8 mouse cellular contexts compared by ENCODE assay signal in the genomic region with DNA sequence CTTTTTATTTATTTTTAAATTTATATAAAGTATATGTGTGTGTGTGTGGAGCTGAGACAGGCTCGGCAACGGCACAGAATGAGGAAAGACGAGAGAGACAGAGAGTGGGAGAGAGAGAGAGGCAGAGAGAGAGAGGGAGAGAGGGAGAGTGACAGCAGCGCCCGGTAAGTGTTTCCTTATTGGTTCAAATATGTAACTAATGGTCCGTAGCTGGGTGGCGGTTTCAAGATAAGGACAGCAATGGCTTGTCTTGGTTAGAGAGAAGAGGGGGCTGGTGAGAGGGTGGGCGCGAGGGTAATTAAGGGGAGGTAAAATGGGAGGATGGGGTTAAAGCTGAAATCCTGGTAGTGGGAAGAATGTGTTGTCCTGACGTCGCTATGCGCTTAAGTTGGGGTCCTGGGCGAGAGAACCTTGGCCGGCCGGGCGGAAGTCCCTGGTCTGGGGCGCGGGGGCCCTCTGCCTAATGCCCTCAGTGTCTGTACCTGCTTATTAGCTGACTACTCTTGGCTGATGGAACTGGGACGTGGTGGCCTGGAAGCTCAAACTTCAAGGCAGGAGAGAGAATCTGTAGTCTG. TPM values are rescaled to one million over a fixed set of nuclear protein-coding genes. Genes with fewer than 3 reads are reported as not detected.
DNase-seq lines count a peak whose midpoint lies in the region; ATAC-seq and TF ChIP-seq lines count a peak whose summit lies in the region.
"Had no signal": no experiment of that assay in that cellular context is flagged by ENCODE, and none has a peak within 500 bp of the region (broad histone marks: within the 10 kb centered on the region; RNA-seq: fewer than 3 reads in every experiment).

No protein-coding gene starts in this region.

- peak overlapping the region; percentile 78 for H3K4me3 ChIP-seq in testis, adult 2 months (ENCODE audit: control insufficient read depth, low read depth, low read length)
- H3K4me3 ChIP-seq in forebrain, embryonic 12.5 days (replicated peaks), result peak overlapping the region; percentile 29; the same call in 1 of the 2 replicates
- peak overlapping the region; percentile 39 for H3K4me3 ChIP-seq in liver, embryonic 11.5 days (ENCODE audit: low read depth, low read length)

- peak overlapping the region; percentile 47 for H3K4me2 ChIP-seq in forebrain, embryonic 12.5 days
- H3K4me2 ChIP-seq in liver, embryonic 11.5 days, result peak overlapping the region; percentile 71

- peak overlapping the region; percentile 82 for H3K27ac ChIP-seq in testis, adult 2 months (ENCODE audit: control insufficient read depth, insufficient read depth, low read depth, low read length)
- no peak overlapping the region for H3K27ac ChIP-seq in forebrain, embryonic 12.5 days
- no peak overlapping the region for H3K27ac ChIP-seq in liver, embryonic 11.5 days (ENCODE audit: low read depth, low read length)

- WGBS in forebrain, embryonic 12.5 days, result under 1% methylated on average over 19 of the region's 19 CpGs
- under 1% methylated on average over 19 of the region's 19 CpGs for WGBS in liver, embryonic 11.5 days

- peak; percentile 33; the same call in 1 of the 2 replicates for ATAC-seq in forebrain, embryonic 12.5 days (ENCODE audit: low FRiP score)
- ATAC-seq in liver, embryonic 11.5 days (replicated peaks; ENCODE audit: low FRiP score), result 0 out of 2 replicates have a peak, but pooled peaks have one; percentile 19

- peaks cover 12% of the 10 kb centered on the region for H3K27me3 ChIP-seq in testis, adult 2 months (ENCODE audit: control insufficient read depth, insufficient read depth, low read length)
- H3K27me3 ChIP-seq in forebrain, embryonic 12.5 days, result peaks cover 98% of the 10 kb centered on the region
- H3K27me3 ChIP-seq in liver, embryonic 11.5 days (replicated peaks; ENCODE audit: control insufficient read depth, insufficient read depth, low read length), result peaks cover 99% of the 10 kb centered on the region

- no peaks in the 10 kb centered on the region for H3K9me3 ChIP-seq in forebrain, embryonic 12.5 days
- H3K9me3 ChIP-seq in liver, embryonic 11.5 days (ENCODE audit: control insufficient read depth, low read length), result no peaks in the 10 kb centered on the region

- no peaks in the 10 kb centered on the region for H3K36me3 ChIP-seq in testis, adult 2 months (ENCODE audit: control insufficient read depth, insufficient read depth, low read length)
- no peaks in the 10 kb centered on the region for H3K36me3 ChIP-seq in forebrain, embryonic 12.5 days (replicated peaks)
- no peaks in the 10 kb centered on the region for H3K36me3 ChIP-seq in liver, embryonic 11.5 days (ENCODE audit: control insufficient read depth, insufficient read depth, low read length)

- TF ChIP-seq POLR2A in testis, adult 2 months (IDR thresholded peaks at IDR 0.05; ENCODE audit: control insufficient read depth, low read depth, low read length), result no peak

- H3K9ac ChIP-seq in forebrain, embryonic 12.5 days, result no peak overlapping the region
- no peak overlapping the region for H3K9ac ChIP-seq in liver, embryonic 11.5 days (ENCODE audit: low read depth, low read length)

- H3K4me1 ChIP-seq in testis, adult 2 months (ENCODE audit: control insufficient read depth, insufficient read depth, low read length), result peaks cover 13% of the 10 kb centered on the region
- peaks cover 8% of the 10 kb centered on the region for H3K4me1 ChIP-seq in forebrain, embryonic 12.5 days
- H3K4me1 ChIP-seq in liver, embryonic 11.5 days (replicated peaks; ENCODE audit: control insufficient read depth, insufficient read depth, low read length), result peaks cover 7% of the 10 kb centered on the region; the same call in 1 of the 2 replicates

- no peak for DNase-seq in testis, postnatal 14 days (ENCODE audit: low spot score)
- no peak for DNase-seq in liver, embryonic 11.5 days (ENCODE audit: low spot score)
- no peak for DNase-seq in B cell, adult 2 months
- DNase-seq in c-Kit-positive CD71-positive TER-119-positive erythroid progenitor cells, embryonic 14.5 days (ENCODE audit: low spot score), result no peak
- DNase-seq in adrenal gland, postnatal 25 days, result no peak

- no peak for TF ChIP-seq CTCF in testis, adult 2 months (IDR thresholded peaks at IDR 0.05; ENCODE audit: control insufficient read depth, insufficient read depth, insufficient replicate concordance, low read depth, low read length)

RNA-seq across cellular contexts. Expression of a gene that starts 0.6 kb away (rescaled TPM):
- polyA plus RNA-seq in testis, adult 2 months (2012; rRNA removed), result 1.0 and 1.1 TPM in 2 replicates
- polyA plus RNA-seq in forebrain, embryonic 12.5 days (2016; fragmentation: Nextera tagmentation; extraction: Ambion mirVana), result not detected in 2 replicates
- 1.3 and 1.5 TPM in 2 replicates for polyA plus RNA-seq in liver, embryonic 11.5 days (2014; fragmentation: Nextera tagmentation; extraction: Ambion mirVana)
- total RNA-seq in adrenal gland, postnatal 25 days (2021), result 59.4 and 68.1 TPM in 2 replicates
- total RNA-seq: megakaryocyte progenitor cell, adult 5-6 weeks had no signal

RNA-seq across cellular contexts. Expression of a gene that starts 8.3 kb away (rescaled TPM):
- 0.15 and 0.34 TPM in 2 replicates for polyA plus RNA-seq in testis, adult 2 months (2012; rRNA removed)
- polyA plus RNA-seq in forebrain, embryonic 12.5 days (2016; fragmentation: Nextera tagmentation; extraction: Ambion mirVana), result not detected in 2 replicates
- polyA plus RNA-seq in liver, embryonic 11.5 days (2014; fragmentation: Nextera tagmentation; extraction: Ambion mirVana), result 1.3 and 1.9 TPM in 2 replicates
- total RNA-seq in adrenal gland, postnatal 25 days (2021), result 21.5 and 26.7 TPM in 2 replicates
- total RNA-seq: megakaryocyte progenitor cell, adult 5-6 weeks had no signal

RNA-seq across cellular contexts. Expression of a gene that starts 20.0 kb away (rescaled TPM):
- polyA plus RNA-seq in testis, adult 2 months (2012; rRNA removed), result 0.33 and 0.36 TPM in 2 replicates
- not detected in 2 replicates for polyA plus RNA-seq in forebrain, embryonic 12.5 days (2016; fragmentation: Nextera tagmentation; extraction: Ambion mirVana)
- 5.9 and 6.2 TPM in 2 replicates for polyA plus RNA-seq in liver, embryonic 11.5 days (2014; fragmentation: Nextera tagmentation; extraction: Ambion mirVana)
- total RNA-seq in adrenal gland, postnatal 25 days (2021), result 7.3 and 8.4 TPM in 2 replicates
- total RNA-seq: megakaryocyte progenitor cell, adult 5-6 weeks had no signal

RNA-seq across cellular contexts. Expression of a gene that starts 22.5 kb away (rescaled TPM):
- 2.1 and 2.6 TPM in 2 replicates for polyA plus RNA-seq in testis, adult 2 months (2012; rRNA removed)
- polyA plus RNA-seq in forebrain, embryonic 12.5 days (2016; fragmentation: Nextera tagmentation; extraction: Ambion mirVana), result not detected in 2 replicates
- 0.22 and 0.49 TPM in 2 replicates for polyA plus RNA-seq in liver, embryonic 11.5 days (2014; fragmentation: Nextera tagmentation; extraction: Ambion mirVana)
- total RNA-seq in adrenal gland, postnatal 25 days (2021), result 0.85 and 1.5 TPM in 2 replicates
- total RNA-seq: megakaryocyte progenitor cell, adult 5-6 weeks had no signal

RNA-seq across cellular contexts. Expression of a gene that starts 31.5 kb away (rescaled TPM):
- polyA plus RNA-seq in testis, adult 2 months (2012; rRNA removed), result 0.53 and 0.66 TPM in 2 replicates
- polyA plus RNA-seq in forebrain, embryonic 12.5 days (2016; fragmentation: Nextera tagmentation; extraction: Ambion mirVana), result not detected in 2 replicates
- 4.1 and 5.3 TPM in 2 replicates for polyA plus RNA-seq in liver, embryonic 11.5 days (2014; fragmentation: Nextera tagmentation; extraction: Ambion mirVana)
- total RNA-seq in adrenal gland, postnatal 25 days (2021), result 7.6 and 9.0 TPM in 2 replicates
- total RNA-seq: megakaryocyte progenitor cell, adult 5-6 weeks had no signal
